In the genomic region with DNA sequence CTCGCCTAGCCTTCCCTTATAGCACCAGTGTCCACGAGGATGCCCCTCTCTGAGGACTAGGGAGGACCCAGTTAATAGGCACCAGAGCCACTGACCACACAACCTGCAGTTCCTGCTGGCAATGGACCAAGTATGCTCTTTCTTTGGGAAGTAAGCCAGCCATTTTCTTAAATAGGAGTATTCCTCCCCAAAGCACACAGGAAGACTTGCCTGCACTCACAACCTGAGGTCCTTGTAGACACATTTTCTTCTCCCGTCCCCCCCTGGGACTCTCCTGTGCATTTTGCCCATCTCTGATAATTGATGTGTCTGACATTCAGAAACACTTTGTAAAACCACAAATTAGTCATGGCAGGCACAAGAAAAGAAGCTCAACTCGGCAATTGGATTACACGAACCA, we compare ENCODE assay signal across 36 mouse cellular contexts. TPM values are rescaled to one million over a fixed set of nuclear protein-coding genes. Genes with fewer than 3 reads are reported as not detected.
DNase-seq lines count a peak whose midpoint lies in the region; ATAC-seq and TF ChIP-seq lines count a peak whose summit lies in the region.
"Had no signal": no experiment of that assay in that cellular context is flagged by ENCODE, and none has a peak within 500 bp of the region (broad histone marks: within the 10 kb centered on the region; RNA-seq: fewer than 3 reads in every experiment).

No protein-coding gene starts in this region.

- 62% methylated on average over 5 of the region's 5 CpGs for WGBS in forebrain, embryonic 14.5 days
- 49% methylated on average over 5 of the region's 5 CpGs for WGBS in forebrain, embryonic 16.5 days
- WGBS in kidney, adult 2 months, result 75% methylated on average over 5 of the region's 5 CpGs
- WGBS in intestine, embryonic 15.5 days, result 65% methylated on average over 5 of the region's 5 CpGs

- no peaks in the 10 kb centered on the region for H3K27me3 ChIP-seq in forebrain, embryonic 14.5 days (replicated peaks; ENCODE audit: control insufficient read depth, insufficient read depth, low read length)
- H3K27me3 ChIP-seq in forebrain, embryonic 16.5 days (replicated peaks; ENCODE audit: control insufficient read depth, insufficient read depth, low read length), result no peaks in the 10 kb centered on the region
- H3K27me3 ChIP-seq in kidney, adult 2 months (replicated peaks; ENCODE audit: control insufficient read depth, insufficient read depth, low read length), result no peaks in the 10 kb centered on the region
- no peaks in the 10 kb centered on the region for H3K27me3 ChIP-seq in intestine, embryonic 15.5 days (replicated peaks)
- H3K27me3 ChIP-seq: embryonic facial prominence, embryonic 12.5 days; limb, embryonic 12.5 days; liver, embryonic 15.5 days; lung, embryonic 15.5 days had no signal

- H3K36me3 ChIP-seq in forebrain, embryonic 14.5 days (ENCODE audit: control insufficient read depth, insufficient read depth, low read length), result no peaks in the 10 kb centered on the region
- H3K36me3 ChIP-seq in forebrain, embryonic 16.5 days (ENCODE audit: control insufficient read depth, insufficient read depth), result no peaks in the 10 kb centered on the region
- no peaks in the 10 kb centered on the region for H3K36me3 ChIP-seq in kidney, adult 2 months (ENCODE audit: control insufficient read depth, insufficient read depth, low read length)
- no peaks in the 10 kb centered on the region for H3K36me3 ChIP-seq in intestine, embryonic 15.5 days
- H3K36me3 ChIP-seq: embryonic facial prominence, embryonic 12.5 days; limb, embryonic 12.5 days; liver, embryonic 15.5 days; lung, embryonic 15.5 days had no signal

- no peak overlapping the region for H3K27ac ChIP-seq in forebrain, embryonic 14.5 days (ENCODE audit: low read depth, low read length)
- H3K27ac ChIP-seq in forebrain, embryonic 16.5 days (ENCODE audit: low read length), result no peak overlapping the region
- H3K27ac ChIP-seq in kidney, adult 2 months (ENCODE audit: insufficient read depth, low read depth, low read length), result no peak overlapping the region
- no peak overlapping the region for H3K27ac ChIP-seq in intestine, embryonic 15.5 days
- H3K27ac ChIP-seq: embryonic facial prominence, embryonic 12.5 days; layer of hippocampus, adult 2 months; left cerebral cortex, adult 2 months; limb, embryonic 12.5 days; liver, embryonic 15.5 days; lung, embryonic 15.5 days; stomach, postnatal 0 days had no signal

- H3K9me3 ChIP-seq in forebrain, embryonic 14.5 days (replicated peaks; ENCODE audit: control insufficient read depth, low read length), result no peaks in the 10 kb centered on the region
- no peaks in the 10 kb centered on the region for H3K9me3 ChIP-seq in forebrain, embryonic 16.5 days (ENCODE audit: control insufficient read depth, low read length)
- H3K9me3 ChIP-seq in intestine, embryonic 15.5 days, result no peaks in the 10 kb centered on the region
- H3K9me3 ChIP-seq: embryonic facial prominence, embryonic 12.5 days; limb, embryonic 12.5 days; liver, embryonic 15.5 days; lung, embryonic 15.5 days had no signal

- peak; percentile 33 for DNase-seq in forebrain, embryonic 14.5 days (ENCODE audit: low spot score)
- DNase-seq in kidney, adult 2 months, result peak; percentile 13
- DNase-seq in kidney, adult 11 months, result no peak
- peak; percentile 87 for DNase-seq in MN1 (ENCODE audit: low spot score)
- DNase-seq in Muller cell, postnatal 12 days (ENCODE audit: inconsistent ontology term), result peak; percentile 14
- DNase-seq: adrenal gland, adult 8-10 months; B cell, adult 2 months; cerebellum, adult 11-12 months; cerebellum, postnatal 36 days; gastrocnemius, postnatal 14 days; heart, adult 18-20 months; heart, postnatal 4 days; kidney, adult 18-20 months; kidney, postnatal 36 days; lung, postnatal 36 days; right cerebral cortex, adult 18-20 months; right cerebral cortex, postnatal 4 days; thymus, adult 18-20 months; thymus, postnatal 25 days had no signal

- H3K9ac ChIP-seq in forebrain, embryonic 14.5 days (ENCODE audit: low read length), result no peak overlapping the region
- no peak overlapping the region for H3K9ac ChIP-seq in forebrain, embryonic 16.5 days (replicated peaks; ENCODE audit: low read depth, low read length)
- H3K9ac ChIP-seq in intestine, embryonic 15.5 days, result no peak overlapping the region
- H3K9ac ChIP-seq: embryonic facial prominence, embryonic 12.5 days; limb, embryonic 12.5 days; liver, embryonic 15.5 days; lung, embryonic 15.5 days had no signal

- no peak for ATAC-seq in forebrain, embryonic 14.5 days
- no peak for ATAC-seq in forebrain, embryonic 16.5 days
- ATAC-seq in intestine, embryonic 15.5 days, result no peak

- no peak overlapping the region for H3K4me2 ChIP-seq in forebrain, embryonic 14.5 days (ENCODE audit: low read length)
- no peak overlapping the region for H3K4me2 ChIP-seq in forebrain, embryonic 16.5 days (ENCODE audit: low read length)
- H3K4me2 ChIP-seq in intestine, embryonic 15.5 days (replicated peaks), result no peak overlapping the region
- H3K4me2 ChIP-seq: embryonic facial prominence, embryonic 12.5 days; heart, embryonic 11.5 days; limb, embryonic 12.5 days; liver, embryonic 15.5 days; lung, embryonic 15.5 days; midbrain, embryonic 11.5 days had no signal

- no peak for TF ChIP-seq CTCF in kidney, adult 2 months (conservative IDR thresholded peaks at IDR 0.05; ENCODE audit: insufficient read depth, insufficient read length, low read depth, low read length)

- no peaks in the 10 kb centered on the region for H3K4me1 ChIP-seq in forebrain, embryonic 14.5 days (ENCODE audit: control insufficient read depth, insufficient read depth, low read length)
- H3K4me1 ChIP-seq in forebrain, embryonic 16.5 days (replicated peaks; ENCODE audit: control insufficient read depth, insufficient read depth, low read length), result 0 out of 2 replicates have a peak, but pooled peaks cover 2% of the 10 kb centered on the region
- H3K4me1 ChIP-seq in kidney, adult 2 months (ENCODE audit: control insufficient read depth, insufficient read depth, low read length), result no peaks in the 10 kb centered on the region
- H3K4me1 ChIP-seq in intestine, embryonic 15.5 days (replicated peaks), result no peaks in the 10 kb centered on the region
- H3K4me1 ChIP-seq: embryonic facial prominence, embryonic 12.5 days; limb, embryonic 12.5 days; liver, embryonic 15.5 days; lung, embryonic 15.5 days had no signal

- no peak for TF ChIP-seq POLR2A in kidney, adult 2 months (IDR thresholded peaks at IDR 0.05; ENCODE audit: low read depth, low read length)

- H3K4me3 ChIP-seq in forebrain, embryonic 14.5 days (ENCODE audit: low read depth, low read length), result no peak overlapping the region
- H3K4me3 ChIP-seq in forebrain, embryonic 16.5 days (replicated peaks; ENCODE audit: low read length), result no peak overlapping the region
- H3K4me3 ChIP-seq in kidney, adult 2 months (ENCODE audit: insufficient read depth, low read depth, low read length), result no peak overlapping the region
- no peak overlapping the region for H3K4me3 ChIP-seq in intestine, embryonic 15.5 days (replicated peaks)
- H3K4me3 ChIP-seq: embryonic facial prominence, embryonic 12.5 days; erythroblast, embryonic 14.5 days; layer of hippocampus, adult 2 months; left cerebral cortex, adult 2 months; limb, embryonic 12.5 days; liver, embryonic 15.5 days; lung, embryonic 15.5 days had no signal

RNA-seq across cellular contexts. Expression of gene Otx2, which starts 57.3 kb away (rescaled TPM):
- polyA plus RNA-seq in forebrain, embryonic 14.5 days (2014; fragmentation: Nextera tagmentation; extraction: Ambion mirVana), result 18.1 and 19.0 TPM in 2 replicates
- 9.3 and 9.9 TPM in 2 replicates for polyA plus RNA-seq in forebrain, embryonic 16.5 days (2015; fragmentation: Nextera tagmentation; extraction: Ambion mirVana)
- not detected in 2 replicates for polyA plus RNA-seq in kidney, adult 2 months (2012; rRNA removed)
- polyA plus RNA-seq in intestine, embryonic 15.5 days (2015; fragmentation: Nextera tagmentation; extraction: Ambion mirVana), result 0.09 TPM in 1 of 2 replicates, not detected in the other
- polyA plus RNA-seq: erythroblast, embryonic 14.5 days; heart, embryonic 16.5 days; kidney, embryonic 16.5 days; limb, embryonic 12.5 days; liver, adult 2 months; liver, embryonic 15.5 days; lung, embryonic 15.5 days; neural tube, embryonic 14.5 days; spleen, adult 2 months; stomach, postnatal 0 days had no signal
